Mouse (Mus musculus): ENCODE results near the gene Arid5a.

Arid5a gene

GRCm38 (mm10) chr1:36323746-36324448 lies 16.4 kb downstream of the Arid5a start:
- DNase-seq (ENCODE audit: low read depth in 2 of 2, low spot score in 2 of 2), result no peak

GRCm38 (mm10) chr1:36325900-36326321 lies 18.4 kb downstream of the Arid5a start:
- DNase-seq (ENCODE audit: low read depth in 2 of 2, low spot score in 2 of 2), result no peak

DNA sequence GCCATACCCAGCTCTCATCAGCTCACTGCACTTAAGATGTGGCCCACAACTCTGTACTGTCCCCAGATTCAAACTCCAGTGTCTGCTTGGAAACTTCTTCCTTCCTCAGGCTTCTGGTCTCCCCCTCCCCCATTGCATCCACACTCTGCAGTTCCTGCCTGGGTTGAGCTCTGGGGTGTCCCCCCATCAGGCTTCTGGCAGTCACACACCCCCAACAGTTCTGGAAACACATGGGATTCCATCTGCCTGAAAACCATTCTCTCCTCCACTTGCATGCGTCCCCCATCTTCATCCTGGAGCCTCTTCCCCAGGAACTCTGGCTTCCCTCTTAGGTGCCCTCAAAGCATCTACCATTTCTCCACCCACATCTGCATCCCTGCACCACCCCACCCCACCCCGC lies 19.3 kb downstream of the Arid5a start:
- DNase-seq (ENCODE audit: low read depth in 2 of 2, low spot score in 2 of 2), result no peak

GRCm38 (mm10) chr1:36331743-36332142 lies 24.2 kb downstream of the Arid5a start:
- DNase-seq (ENCODE audit: low read depth in 2 of 2, low spot score in 2 of 2), result no peak

DNA sequence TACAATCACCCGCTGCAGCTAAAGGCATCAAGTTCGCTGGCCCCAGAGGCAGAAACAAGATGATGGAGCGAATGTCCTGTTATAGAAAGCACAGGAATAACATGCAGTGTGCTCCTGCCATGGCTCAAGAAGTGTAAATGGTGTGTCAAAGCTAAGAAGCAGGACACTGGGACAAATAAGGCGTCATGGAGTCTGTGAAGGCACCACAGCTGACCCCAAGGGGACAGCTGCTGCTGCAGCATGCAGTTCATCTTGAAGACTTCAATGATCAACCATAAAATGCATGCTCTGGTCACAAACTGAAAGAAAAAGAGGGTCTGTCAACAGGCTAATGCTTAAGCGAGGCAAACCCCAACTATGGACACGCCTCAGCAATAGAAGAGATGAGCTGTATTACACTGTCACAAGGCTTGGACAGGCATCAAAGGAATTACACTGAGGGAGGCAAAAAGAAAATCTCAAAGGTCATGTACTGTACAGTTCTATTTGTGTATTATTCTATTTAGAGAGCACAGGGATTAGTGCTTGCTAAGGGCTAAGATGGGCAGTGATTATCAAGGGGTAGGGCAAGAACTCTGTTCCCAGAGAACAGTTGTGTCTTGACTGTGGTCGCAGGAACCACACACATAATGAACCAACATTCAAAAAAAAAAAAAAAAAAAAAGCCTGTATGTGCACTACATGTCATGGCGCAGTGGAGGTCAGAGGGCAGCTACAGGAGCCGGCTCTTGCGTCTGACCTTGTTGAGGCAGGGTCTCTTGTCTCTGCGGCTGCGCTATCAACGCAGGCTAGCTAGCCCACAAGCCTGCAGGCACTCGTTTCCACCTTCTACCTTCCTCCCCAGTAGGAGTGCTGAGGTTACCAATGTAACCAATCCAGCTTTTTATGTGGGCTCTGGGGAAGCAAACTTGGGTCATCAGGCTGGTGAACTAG lies 25.7 kb downstream of the Arid5a start:
- no peak for DNase-seq (ENCODE audit: low read depth in 2 of 2, low spot score in 2 of 2)

- DNase-seq (ENCODE audit: low read depth in 2 of 2, low spot score in 2 of 2), result no peak
Measured at GRCm38 (mm10) chr1:36342547-36342946, 35.0 kb downstream of the Arid5a start.

DNA sequence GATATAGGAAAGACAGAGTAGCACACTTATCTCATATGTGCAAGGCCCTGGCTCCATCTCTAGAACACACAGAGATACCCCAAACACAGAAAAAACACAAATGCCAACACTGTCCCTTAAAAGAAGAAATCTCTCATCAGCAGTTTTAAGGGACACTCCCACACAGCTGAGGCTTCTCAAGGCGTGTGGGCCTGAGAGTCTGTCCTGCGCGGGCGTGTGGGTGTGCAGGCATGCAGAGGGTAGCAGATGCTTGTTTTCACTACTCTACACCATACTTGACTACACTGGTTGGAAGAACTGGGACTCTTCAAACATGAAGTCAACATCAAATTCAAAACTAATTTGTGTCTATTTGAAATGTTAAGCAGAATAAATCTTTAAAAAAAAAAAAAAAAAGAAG lies 44.8 kb downstream of the Arid5a start:
- no peak for DNase-seq (ENCODE audit: low read depth in 2 of 2, low spot score in 2 of 2)

- DNase-seq (ENCODE audit: low read depth in 2 of 2, low spot score in 2 of 2), result no peak
Measured at GRCm38 (mm10) chr1:36356955-36357695, 49.6 kb downstream of the Arid5a start.

DNA sequence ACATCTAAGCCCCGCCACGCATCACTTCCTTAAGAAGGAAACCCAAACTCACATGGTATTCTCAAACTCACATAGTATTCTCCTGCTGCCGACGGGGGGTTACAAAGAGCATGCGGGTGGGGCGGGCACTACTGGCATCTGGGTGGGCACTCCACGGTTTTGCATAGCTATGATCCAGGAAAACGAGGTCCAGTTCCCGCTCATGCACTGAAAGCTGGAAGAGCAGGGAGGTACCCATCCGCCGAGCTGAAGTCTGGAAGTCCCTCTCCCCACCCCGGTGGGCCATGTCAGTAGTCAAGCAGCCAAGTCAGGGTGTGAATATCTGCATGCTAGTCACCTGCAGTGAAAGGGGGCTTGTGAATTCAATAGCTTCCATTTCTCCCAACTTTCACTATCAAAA lies 60.2 kb downstream of the Arid5a start:
- no peak for DNase-seq (ENCODE audit: low read depth in 2 of 2, low spot score in 2 of 2)

GRCm38 (mm10) chr1:36368112-36368968 lies 60.8 kb downstream of the Arid5a start:
- peak; percentile 26 to 53 for DNase-seq (ENCODE audit: low read depth in 2 of 2, low spot score in 2 of 2)

- peak; percentile 85 to 89 for DNase-seq (ENCODE audit: low read depth in 2 of 2, low spot score in 2 of 2)
Measured at GRCm38 (mm10) chr1:36368969-36369645, 61.6 kb downstream of the Arid5a start, which contains the start of gene Kansl3. Kansl3 (minus strand) TSS chr1:36369181.

GRCm38 (mm10) chr1:36370918-36371317 lies 63.4 kb downstream of the Arid5a start:
- no peak for DNase-seq (ENCODE audit: low read depth in 2 of 2, low spot score in 2 of 2)

DNA sequence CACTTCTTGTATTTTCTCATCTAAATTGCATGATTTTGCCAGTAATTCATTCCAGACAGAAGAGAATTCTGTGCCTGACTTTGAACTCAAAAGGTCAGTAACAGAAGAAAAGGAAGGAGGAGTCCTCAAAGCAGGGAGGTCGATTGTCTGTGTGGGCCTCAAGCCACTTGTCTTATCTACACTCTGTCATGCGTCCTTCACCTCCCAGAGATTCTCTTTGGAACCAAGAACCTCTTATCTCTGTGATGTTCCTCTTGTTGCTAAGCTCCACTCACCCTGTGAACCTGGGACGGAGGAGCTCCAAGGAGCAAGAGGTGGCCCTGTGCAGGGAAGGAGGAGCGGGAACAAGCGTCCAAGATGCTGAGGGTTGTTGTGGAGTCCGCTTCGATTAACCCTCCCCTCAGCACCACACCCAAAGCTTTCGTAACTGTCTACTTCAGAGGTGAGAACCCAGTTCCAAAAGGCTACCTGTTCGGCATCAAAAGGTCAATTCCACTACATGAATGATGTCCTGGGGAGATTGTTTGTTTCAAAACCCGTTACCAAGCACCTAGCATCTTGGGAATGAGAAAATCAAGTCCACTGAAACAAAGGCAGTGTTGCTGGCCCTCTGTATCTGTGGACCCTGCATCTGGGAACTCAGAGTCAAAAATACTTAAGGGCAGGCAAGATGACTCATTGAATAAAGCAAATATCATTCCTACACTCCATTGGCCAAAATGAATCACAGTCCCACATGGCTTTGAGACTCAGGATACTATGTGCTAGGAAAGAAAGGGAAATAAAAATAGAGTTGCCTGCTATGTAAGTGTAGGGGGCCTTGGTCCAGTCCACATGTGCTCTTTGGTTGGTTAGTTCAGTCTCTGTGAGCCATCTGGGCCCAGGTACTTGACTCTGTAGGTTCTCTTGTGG lies 64.7 kb downstream of the Arid5a start, which contains the start of gene Fer1l5:
TSS of gene Fer1l5 (plus strand) at position 358 of the 912 bp plus-strand sequence.
- DNase-seq (ENCODE audit: low read depth in 2 of 2, low spot score in 2 of 2), result no peak

All from CD8-positive naive resting alpha-beta T cell, adult 2 months (primary cell).